Mouse (Mus musculus) heart, embryonic 14.5 days (tissue): Measurements from ENCODE around the gene Ifna15. TPM values are rescaled to one million over a fixed set of nuclear protein-coding genes. Genes with fewer than 3 reads are reported as not detected.

Source experiments
- ATAC-seq: fragments of 200-750 bp; cut with Nextera tagmentation; 2 replicates; pipeline ENCODE4 v1.8.0; 2017; ENCODE audit warnings: low read depth, moderate TSS enrichment; ENCODE audit not compliant: insufficient number of reproducible peaks, insufficient read depth, low FRiP score
- H3K27ac ChIP-seq, 2 experiments: fragments of 200-500 bp in 1 of 2; fragments of 300-500 bp in 1 of 2; sonication (generic) in 1 of 2; replicated peaks in 1 of 2; 2 replicates each; pipeline ENCODE4 v1.5.1; 2012 to 2014; ENCODE audit warnings: low read depth in 2 of 2, low read length in 2 of 2, control low read depth in 1 of 2, mild to moderate bottlenecking in 1 of 2, mixed read lengths in 1 of 2; ENCODE audit not compliant: control insufficient read depth in 1 of 2, insufficient read depth in 1 of 2
- H3K27me3 ChIP-seq: fragments of 300-500 bp; sonication (generic); 2 replicates; pipeline ENCODE4 v1.6.1; 2014; ENCODE audit warnings: mild to moderate bottlenecking, low read length, control low read depth; ENCODE audit not compliant: control insufficient read depth, insufficient read depth
- H3K36me3 ChIP-seq: fragments of 300-500 bp; sonication (generic); 2 replicates; pipeline ENCODE4 v1.6.1; 2014; ENCODE audit warnings: mild to moderate bottlenecking, control low read depth, low read length, mixed read lengths; ENCODE audit not compliant: control insufficient read depth, insufficient read depth
- H3K4me1 ChIP-seq, 2 experiments: fragments of 200-500 bp in 1 of 2; fragments of 300-500 bp in 1 of 2; sonication (generic) in 1 of 2; 2 replicates each; pipeline ENCODE4 v1.6.1; 2012 to 2014; ENCODE audit warnings: low read length in 2 of 2, control low read depth in 1 of 2, mixed read lengths in 1 of 2; ENCODE audit not compliant: control insufficient read depth in 2 of 2, insufficient read depth in 2 of 2
- H3K4me2 ChIP-seq: fragments of 300-500 bp; sonication (generic); 2 replicates; pipeline ENCODE4 v1.6.1; 2014; ENCODE audit warnings: mild to moderate bottlenecking, low read length
- H3K4me3 ChIP-seq, 2 experiments: fragments of 200-500 bp in 1 of 2; fragments of 300-500 bp in 1 of 2; sonication (generic) in 1 of 2; 2 replicates each; pipeline ENCODE4 v1.5.1; 2012 to 2014; ENCODE audit warnings: low read length in 2 of 2, mild to moderate bottlenecking in 2 of 2, control low read depth in 1 of 2, low read depth in 1 of 2, moderate library complexity in 1 of 2; ENCODE audit not compliant: control insufficient read depth in 1 of 2, insufficient read depth in 1 of 2
- H3K9ac ChIP-seq: fragments of 300-500 bp; sonication (generic); 2 replicates; pipeline ENCODE4 v1.6.1; 2014; ENCODE audit warnings: mild to moderate bottlenecking, low read length
- H3K9me3 ChIP-seq: fragments of 300-500 bp; sonication (generic); 2 replicates; pipeline ENCODE4 v1.6.1; 2016; ENCODE audit warnings: low read length, control low read depth; ENCODE audit not compliant: control insufficient read depth
- WGBS: fragments of 180-500 bp; shearing (Covaris S2); extraction: QIAGEN DNeasy Blood & Tissue Kit; methylation state at CpG from one replicate; pipeline ENCODE4 v1.1.7; 2014; 5-methylcytosine and 5-hydroxymethylcytosine counted together
- polyA plus RNA-seq: library from polyadenylated mRNA; unstranded; fragments of >200 nt; fragmentation: Nextera tagmentation; extraction: Ambion mirVana; gene quantifications from 2 replicates; pipeline ENCODE4 v1.2.1, GENCODE M21; 2014

Ifna15 gene
- polyA plus RNA-seq, 1 experiment from 2014 or later = not detected

DNA sequence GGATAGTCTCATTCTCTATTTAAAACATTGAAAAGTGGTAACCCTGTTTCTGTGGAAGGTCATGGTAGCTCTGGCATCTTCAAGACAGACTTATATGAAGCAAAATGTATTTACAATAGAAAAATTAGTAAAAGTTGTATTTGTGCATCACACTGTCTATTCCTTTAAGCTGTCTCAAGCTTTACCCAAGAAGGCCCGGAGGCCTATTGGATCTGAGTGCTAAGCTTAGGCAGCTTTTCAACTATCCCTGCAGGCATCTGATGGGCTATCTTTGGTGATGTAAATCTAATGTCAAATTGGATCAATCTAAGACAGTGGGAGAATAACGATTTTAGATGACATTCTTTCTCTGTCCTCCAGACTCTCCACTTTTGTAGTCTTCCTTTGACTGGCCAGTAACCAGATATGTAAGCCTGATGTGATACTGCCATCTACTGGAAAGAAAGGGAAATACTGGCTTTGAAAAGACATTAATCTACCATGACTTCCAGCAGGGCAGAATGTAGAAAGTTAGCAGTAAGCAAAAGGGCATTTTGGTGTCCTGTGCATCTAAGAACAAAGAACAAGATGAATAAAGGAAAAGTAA lies 14.3 kb downstream of the Ifna15 start:
- no peak overlapping the region for H3K27ac ChIP-seq
- ATAC-seq = no peak
- WGBS = 45% methylated on average over 2 of the region's 2 CpGs
- no peaks in the 10 kb centered on the region for H3K9me3 ChIP-seq
- no peak overlapping the region for H3K4me3 ChIP-seq
- no peak overlapping the region for H3K4me2 ChIP-seq
- H3K36me3 ChIP-seq = no peaks in the 10 kb centered on the region
- H3K4me1 ChIP-seq = no peaks in the 10 kb centered on the region
- H3K9ac ChIP-seq = no peak overlapping the region
- no peaks in the 10 kb centered on the region for H3K27me3 ChIP-seq

GRCm38 (mm10) chr4:88537328-88537727 lies 20.7 kb downstream of the Ifna15 start:
- Histone ChIP-seq H3K4me3 (no peak overlapping the region), H3K9ac (no peak overlapping the region), H3K4me1 (peaks cover 0 to 3% of the 10 kb centered on the region in 2 experiments; a peak in 2 of 4 replicates), H3K4me2 (peak overlapping the region; percentile 26), H3K27me3 (no peaks in the 10 kb centered on the region), H3K36me3 (no peaks in the 10 kb centered on the region), H3K27ac (peak overlapping the region in 1 of 2 experiments; percentile 1; a peak in 2 of 4 replicates), H3K9me3 (no peaks in the 10 kb centered on the region)
- no peak for ATAC-seq
- WGBS = 45% methylated on average over 12 of the region's 12 CpGs

- H3K9me3 ChIP-seq = no peaks in the 10 kb centered on the region
- 70% methylated on average over 7 of the region's 7 CpGs for WGBS
- H3K4me2 ChIP-seq = no peak overlapping the region
- H3K4me1 ChIP-seq = peaks cover 0 to 3% of the 10 kb centered on the region in 2 experiments; a peak in 2 of 4 replicates
- H3K27ac ChIP-seq = no peak overlapping the region
- ATAC-seq = no peak
- H3K36me3 ChIP-seq = no peaks in the 10 kb centered on the region
- no peak overlapping the region for H3K4me3 ChIP-seq
- no peaks in the 10 kb centered on the region for H3K27me3 ChIP-seq
- no peak overlapping the region for H3K9ac ChIP-seq
Observed at GRCm38 (mm10) chr4:88536640-88537039, 21.4 kb downstream of the Ifna15 start.

DNA sequence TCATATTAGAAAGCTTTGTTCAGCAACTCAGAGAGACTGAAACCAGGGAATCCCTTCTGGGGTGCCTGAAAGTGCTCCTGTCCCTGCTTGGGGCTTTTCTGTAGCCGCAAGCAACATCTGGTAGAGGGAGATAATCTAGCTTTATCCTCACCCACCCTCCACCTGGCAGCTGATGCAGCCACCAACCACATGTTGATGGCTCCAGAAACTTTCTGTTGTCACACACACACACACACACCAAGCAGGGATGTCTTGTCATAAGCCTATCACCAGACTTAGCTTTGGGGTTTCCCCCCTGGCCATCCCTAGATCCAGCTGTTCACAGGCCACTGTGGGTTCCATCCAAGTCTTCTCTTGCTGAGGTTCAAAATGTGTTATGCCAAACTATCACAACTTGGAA lies 22.3 kb downstream of the Ifna15 start:
- H3K4me1 ChIP-seq = peaks cover 0 to 3% of the 10 kb centered on the region in 2 experiments; a peak in 2 of 4 replicates
- no peaks in the 10 kb centered on the region for H3K9me3 ChIP-seq
- no peak overlapping the region for H3K9ac ChIP-seq
- no peak overlapping the region for H3K4me2 ChIP-seq
- no peak overlapping the region for H3K4me3 ChIP-seq
- WGBS = 63% methylated on average over 1 of the region's 1 CpGs
- no peak overlapping the region for H3K27ac ChIP-seq
- no peak for ATAC-seq
- H3K27me3 ChIP-seq = no peaks in the 10 kb centered on the region
- H3K36me3 ChIP-seq = no peaks in the 10 kb centered on the region

DNA sequence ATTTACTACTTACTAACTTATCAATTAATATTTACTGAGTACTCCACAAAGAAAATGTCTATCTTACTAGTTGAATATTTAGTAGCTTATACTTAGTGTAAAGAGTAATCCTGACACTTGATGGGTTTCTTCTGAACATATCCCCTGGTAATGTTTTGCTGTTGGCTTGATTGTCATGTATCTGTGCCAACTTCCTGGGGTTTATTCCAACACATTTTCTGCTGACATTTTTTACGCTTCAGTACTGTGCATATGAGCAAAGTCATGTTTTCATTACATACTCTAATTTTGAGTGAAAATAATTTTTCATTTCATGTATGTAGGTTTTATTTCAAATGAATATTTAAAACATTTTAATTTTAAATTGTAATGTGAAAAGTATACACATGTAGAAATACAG lies 23.1 kb downstream of the Ifna15 start:
- H3K9me3 ChIP-seq = no peaks in the 10 kb centered on the region
- H3K27me3 ChIP-seq = no peaks in the 10 kb centered on the region
- peaks cover 0 to 3% of the 10 kb centered on the region in 2 experiments; a peak in 2 of 4 replicates for H3K4me1 ChIP-seq
- no peak overlapping the region for H3K4me3 ChIP-seq
- H3K27ac ChIP-seq = no peak overlapping the region
- ATAC-seq = no peak
- H3K4me2 ChIP-seq = no peak overlapping the region
- WGBS = 76% methylated on average over 1 of the region's 1 CpGs
- H3K9ac ChIP-seq = no peak overlapping the region
- no peaks in the 10 kb centered on the region for H3K36me3 ChIP-seq

DNA sequence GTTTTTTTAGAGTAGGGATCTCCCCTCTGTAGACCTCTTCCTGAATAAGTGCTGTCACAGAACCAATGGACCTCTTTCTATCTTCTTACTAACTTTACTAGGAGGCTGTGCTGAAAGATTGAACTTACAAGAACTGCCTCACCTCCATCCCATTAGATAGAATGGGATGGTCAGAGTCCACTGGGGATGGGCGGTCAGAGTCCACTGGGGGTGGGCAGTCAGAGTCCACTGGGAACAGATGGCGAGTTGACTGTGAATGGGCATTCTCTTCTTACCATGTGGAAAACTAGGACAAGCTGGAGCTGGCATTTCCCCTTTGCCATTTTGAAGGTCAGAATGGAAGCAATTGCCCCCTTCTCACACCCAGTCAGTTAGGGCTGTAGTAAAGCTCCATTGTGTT lies 24.5 kb downstream of the Ifna15 start:
- H3K4me3 ChIP-seq = no peak overlapping the region
- no peak for ATAC-seq
- 94% methylated on average over 2 of the region's 2 CpGs for WGBS
- H3K9me3 ChIP-seq = no peaks in the 10 kb centered on the region
- no peak overlapping the region for H3K27ac ChIP-seq
- peaks cover 0 to 3% of the 10 kb centered on the region in 2 experiments; a peak in 2 of 4 replicates for H3K4me1 ChIP-seq
- H3K4me2 ChIP-seq = no peak overlapping the region
- no peaks in the 10 kb centered on the region for H3K27me3 ChIP-seq
- no peaks in the 10 kb centered on the region for H3K36me3 ChIP-seq
- no peak overlapping the region for H3K9ac ChIP-seq

- H3K4me3 ChIP-seq = no peak overlapping the region
- no peaks in the 10 kb centered on the region for H3K36me3 ChIP-seq
- H3K4me1 ChIP-seq = no peaks in the 10 kb centered on the region
- H3K27ac ChIP-seq = no peak overlapping the region
- no peaks in the 10 kb centered on the region for H3K9me3 ChIP-seq
- H3K9ac ChIP-seq = no peak overlapping the region
- WGBS = 54% methylated on average over 2 of the region's 2 CpGs
- ATAC-seq = no peak
- H3K4me2 ChIP-seq = no peak overlapping the region
- no peaks in the 10 kb centered on the region for H3K27me3 ChIP-seq
Observed at GRCm38 (mm10) chr4:88530892-88531291, 27.2 kb downstream of the Ifna15 start.

GRCm38 (mm10) chr4:88530271-88530670 lies 27.8 kb downstream of the Ifna15 start:
- H3K4me3 ChIP-seq = no peak overlapping the region
- WGBS = 70% methylated on average over 4 of the region's 4 CpGs
- ATAC-seq = no peak

More at GRCm38 (mm10) chr4:88530271-88530670, 27.8 kb downstream of the Ifna15 start:
- Histone ChIP-seq H3K4me2 (no peak overlapping the region), H3K27ac (no peak overlapping the region), H3K27me3 (no peaks in the 10 kb centered on the region), H3K9ac (no peak overlapping the region), H3K4me1 (no peaks in the 10 kb centered on the region), H3K36me3 (no peaks in the 10 kb centered on the region), H3K9me3 (no peaks in the 10 kb centered on the region)
